Mouse (Mus musculus): ENCODE results near the gene Fem1a. TPM values are rescaled to one million over a fixed set of nuclear protein-coding genes. Genes with fewer than 3 reads are reported as not detected.

Gene Fem1a
- polyA plus RNA-seq, 1 experiment from 2014 or later, result 19.4 TPM

DNA sequence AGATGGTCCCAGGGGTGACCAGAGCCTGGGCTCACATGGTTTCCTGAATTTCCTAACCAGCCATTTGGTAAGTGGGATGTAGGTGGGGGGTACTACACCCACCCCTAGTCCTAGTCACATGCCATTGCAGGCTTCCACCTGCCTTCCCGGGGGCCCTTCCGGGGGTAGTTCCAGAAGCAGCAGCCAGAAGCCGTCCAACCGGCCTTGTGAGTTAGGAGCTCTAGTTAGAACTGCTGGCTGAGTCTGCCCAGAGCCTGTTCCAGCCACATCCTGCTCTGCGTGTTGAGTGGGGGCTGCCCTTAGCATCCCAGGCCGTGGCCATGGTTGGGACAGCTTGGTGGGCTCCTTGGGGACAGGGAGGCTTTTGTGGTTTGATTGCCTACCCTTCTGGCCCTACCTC is 51.5 kb downstream of the Fem1a start:
- 68% methylated on average over 6 of the region's 6 CpGs for WGBS
- Histone ChIP-seq H3K27me3 (no peaks in the 10 kb centered on the region), H3K27ac (no peak overlapping the region), H3K9me3 (replicated peaks) (no peaks in the 10 kb centered on the region), H3K9ac (no peak overlapping the region), H3K4me1 (replicated peaks) (peaks cover 32% of the 10 kb centered on the region), H3K4me3 (no peak overlapping the region), H3K36me3 (peaks cover 47% of the 10 kb centered on the region), H3K4me2 (no peak overlapping the region)
- no peak for ATAC-seq (replicated peaks; ENCODE audit: insufficient number of reproducible peaks, insufficient read depth, low FRiP score, low read depth)

- Histone ChIP-seq H3K27ac (no peak overlapping the region), H3K9ac (no peak overlapping the region), H3K36me3 (peaks cover 52% of the 10 kb centered on the region), H3K4me3 (no peak overlapping the region), H3K9me3 (replicated peaks) (no peaks in the 10 kb centered on the region), H3K27me3 (no peaks in the 10 kb centered on the region), H3K4me1 (replicated peaks) (peaks cover 25% of the 10 kb centered on the region), H3K4me2 (no peak overlapping the region)
- ATAC-seq (replicated peaks; ENCODE audit: insufficient number of reproducible peaks, insufficient read depth, low FRiP score, low read depth), result no peak
- WGBS, result 87% methylated on average over 15 of the region's 15 CpGs
Observed at GRCm38 (mm10) chr17:56309191-56309945, 52.8 kb downstream of the Fem1a start.

MicroRNAs encoded within 50 kb of the gene (microRNA counts, 519-probe panel; counts per million panel counts)
- microRNA mmu-miR-7b, result 2,547 counts per million, percentile 54 among the panel's probes with 10 or more counts

Small RNA genes lying within 50 kb of the gene (microRNA-seq; reads per million reads assigned to microRNA genes)
- gene Mir7b, result 47.7 reads per million, percentile 41 among the genes with 10 or more reads in this experiment

Other genes starting within 250 kb of the Fem1a start
- 67.0 and 93.4 TPM in 2 replicates for gene Sh3gl1, start 220.2 kb upstream of the Fem1a start, polyA plus RNA-seq (2015; fragmentation: Nextera tagmentation; extraction: Ambion mirVana)
- 10.1 and 15.0 TPM in 2 replicates for gene Chaf1a, start 216.4 kb upstream of the Fem1a start, polyA plus RNA-seq (2015; fragmentation: Nextera tagmentation; extraction: Ambion mirVana)
- gene Ubxn6, start 181.8 kb upstream of the Fem1a start, polyA plus RNA-seq (2015; fragmentation: Nextera tagmentation; extraction: Ambion mirVana), result 42.0 and 45.0 TPM in 2 replicates
- 65.8 and 86.4 TPM in 2 replicates for gene Hdgfl2, start 177.2 kb upstream of the Fem1a start, polyA plus RNA-seq (2015; fragmentation: Nextera tagmentation; extraction: Ambion mirVana)
- 0.41 and 0.57 TPM in 2 replicates for gene Plin4, start 147.0 kb upstream of the Fem1a start, polyA plus RNA-seq (2015; fragmentation: Nextera tagmentation; extraction: Ambion mirVana)
- 1.0 and 1.1 TPM in 2 replicates for gene Plin5, start 139.2 kb upstream of the Fem1a start, polyA plus RNA-seq (2015; fragmentation: Nextera tagmentation; extraction: Ambion mirVana)
- 1.0 and 1.3 TPM in 2 replicates for gene Lrg1, start 134.8 kb upstream of the Fem1a start, polyA plus RNA-seq (2015; fragmentation: Nextera tagmentation; extraction: Ambion mirVana)
- gene Sema6b, start 116.5 kb upstream of the Fem1a start, polyA plus RNA-seq (2015; fragmentation: Nextera tagmentation; extraction: Ambion mirVana), result 0.92 and 1.3 TPM in 2 replicates
- 6.7 and 9.2 TPM in 2 replicates for gene Tnfaip8l1, start 94.3 kb upstream of the Fem1a start, polyA plus RNA-seq (2015; fragmentation: Nextera tagmentation; extraction: Ambion mirVana)
- gene Mydgf, start 72.9 kb upstream of the Fem1a start, polyA plus RNA-seq (2015; fragmentation: Nextera tagmentation; extraction: Ambion mirVana), result 62.3 and 80.2 TPM in 2 replicates
- 19.7 and 25.7 TPM in 2 replicates for gene Dpp9, start 37.9 kb upstream of the Fem1a start, polyA plus RNA-seq (2015; fragmentation: Nextera tagmentation; extraction: Ambion mirVana)
- gene Ticam1, start 20.0 kb downstream of the Fem1a start, polyA plus RNA-seq (2015; fragmentation: Nextera tagmentation; extraction: Ambion mirVana), result 6.9 and 8.3 TPM in 2 replicates
- gene Plin3, start 36.1 kb downstream of the Fem1a start, polyA plus RNA-seq (2015; fragmentation: Nextera tagmentation; extraction: Ambion mirVana), result 61.1 and 78.3 TPM in 2 replicates
- gene Arrdc5, start 43.5 kb downstream of the Fem1a start, polyA plus RNA-seq (2015; fragmentation: Nextera tagmentation; extraction: Ambion mirVana), result 0.13 TPM in 1 of 2 replicates, not detected in the other
- 51.3 and 83.9 TPM in 2 replicates for gene Uhrf1, start 46.5 kb downstream of the Fem1a start, polyA plus RNA-seq (2015; fragmentation: Nextera tagmentation; extraction: Ambion mirVana)
- 26.1 and 31.2 TPM in 2 replicates for gene Kdm4b, start 69.3 kb downstream of the Fem1a start, polyA plus RNA-seq (2015; fragmentation: Nextera tagmentation; extraction: Ambion mirVana)
- gene Ptprs, start 219.7 kb downstream of the Fem1a start, polyA plus RNA-seq (2015; fragmentation: Nextera tagmentation; extraction: Ambion mirVana), result 37.6 and 62.0 TPM in 2 replicates